Mouse (Mus musculus): ENCODE results near the gene Zfp973.
"Not testable (repeated sequence)": the region's sequence is repeated elsewhere in the genome, so short reads cannot be mapped to it uniquely, and the experiment has no call there.

The Zfp973 gene

DNA sequence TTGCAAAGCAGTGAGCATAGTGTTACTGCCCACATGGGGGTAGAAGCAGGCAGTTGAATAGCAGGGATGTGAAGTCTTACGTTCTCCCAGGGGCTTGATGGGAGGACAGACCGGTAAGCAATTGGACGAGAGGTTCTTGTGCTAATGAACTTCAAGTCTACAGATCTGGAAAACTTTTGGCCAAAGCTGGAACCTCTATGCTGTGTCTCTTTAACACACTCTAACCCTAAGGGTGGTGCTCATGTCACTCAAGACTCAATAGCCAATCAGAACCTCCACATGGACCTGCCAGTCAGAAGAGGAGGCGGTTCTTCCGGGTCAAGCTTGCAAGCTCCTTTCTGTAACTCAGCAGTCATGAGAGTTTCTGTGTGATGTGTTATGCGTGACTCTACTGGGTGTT is at the start of gene Zfp973:
Gene Zfp973, plus strand, starts transcription at position 301 of the 400 bp plus-strand sequence.
- DNase-seq (ENCODE audit: low read depth, low spot score): not testable (repeated sequence)

GRCm38 (mm10) chr2:176636244-176636643 is 34.1 kb upstream of the Zfp973 start, which contains the start of gene Gm14308:
Gene Gm14308, minus strand, starts transcription at chr2:176636344.
- DNase-seq (ENCODE audit: low read depth, low spot score): not testable (repeated sequence)

- not testable (repeated sequence) for DNase-seq (ENCODE audit: low read depth, low spot score)
Measured at GRCm38 (mm10) chr2:176708051-176708450, 37.7 kb downstream of the Zfp973 start, which contains the start of gene Gm14305. Gene Gm14305, plus strand, starts transcription at chr2:176708328.
